Mouse (Mus musculus) testis, adult 2 months (tissue): ENCODE results near the gene Gm20388. TPM values are rescaled to one million over a fixed set of nuclear protein-coding genes. Genes with fewer than 3 reads are reported as not detected.

Source experiments
- H3K27ac ChIP-seq: fragments of 200-500 bp; 2 replicates; pipeline ENCODE4 v1.5.1; 2012; ENCODE audit warnings: low read depth, low read length; ENCODE audit not compliant: control insufficient read depth, insufficient read depth
- H3K27me3 ChIP-seq: fragments of 200-500 bp; 2 replicates; pipeline ENCODE4 v1.6.1; 2012; ENCODE audit warnings: mild to moderate bottlenecking, low read length, moderate library complexity; ENCODE audit not compliant: control insufficient read depth, insufficient read depth
- H3K36me3 ChIP-seq: fragments of 200-500 bp; 2 replicates; pipeline ENCODE4 v1.6.1; 2012; ENCODE audit warnings: mild to moderate bottlenecking, low read length; ENCODE audit not compliant: control insufficient read depth, insufficient read depth
- H3K4me1 ChIP-seq: fragments of 200-500 bp; 2 replicates; pipeline ENCODE4 v1.6.1; 2012; ENCODE audit warnings: low read length; ENCODE audit not compliant: control insufficient read depth, insufficient read depth
- H3K4me3 ChIP-seq: fragments of 200-500 bp; 2 replicates; pipeline ENCODE4 v1.5.1; 2012; ENCODE audit warnings: low read depth, mild to moderate bottlenecking, low read length, moderate library complexity, mixed read lengths; ENCODE audit not compliant: control insufficient read depth
- CTCF ChIP-seq: fragments of 200-500 bp; IDR thresholded peaks from 2 replicates; pipeline ENCODE4 v1.5.1; 2012; ENCODE audit warnings: low read depth, mild to moderate bottlenecking, inconsistent platforms, low read length, moderate library complexity; ENCODE audit not compliant: control insufficient read depth, insufficient read depth, insufficient replicate concordance
- POLR2A ChIP-seq: fragments of 200-500 bp; IDR thresholded peaks from 2 replicates; pipeline ENCODE4 v1.6.1; 2012; ENCODE audit warnings: low read depth, mild to moderate bottlenecking, inconsistent platforms, low read length, moderate library complexity; ENCODE audit not compliant: control insufficient read depth
- polyA plus RNA-seq: library from polyadenylated mRNA; depleted of rRNA; stranded (reverse); fragments of >200 nt; gene quantifications from 2 replicates; pipeline ENCODE4 v1.2.3, GENCODE M21; 2012

Gm20388 gene
- polyA plus RNA-seq, 1 experiment = 5.6 TPM

DNA sequence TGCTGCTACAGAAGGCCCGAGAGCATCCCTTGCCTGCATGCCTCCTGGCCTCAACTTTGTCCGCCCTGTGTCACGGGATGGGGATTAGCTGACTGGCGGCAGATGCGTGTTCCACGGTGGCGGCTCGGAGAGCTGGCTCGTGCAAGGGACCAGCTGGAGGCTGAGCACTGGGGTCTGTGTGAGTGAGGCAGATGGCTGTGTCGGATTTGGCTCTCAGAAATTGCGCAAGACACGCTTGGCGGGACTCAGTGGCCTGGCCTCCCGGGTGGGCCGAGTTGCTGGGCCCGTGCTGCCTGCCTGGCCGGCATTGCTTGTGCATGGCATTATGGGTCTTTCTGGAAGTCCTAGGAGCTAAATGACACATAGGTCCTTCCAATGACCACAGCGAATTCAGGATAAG, 398.7 kb downstream of the Gm20388 start:
- no peak overlapping the region for H3K27ac ChIP-seq
- no peaks in the 10 kb centered on the region for H3K4me1 ChIP-seq
- no peaks in the 10 kb centered on the region for H3K27me3 ChIP-seq
- TF ChIP-seq POLR2A (no peak), CTCF (no peak)
- no peaks in the 10 kb centered on the region for H3K36me3 ChIP-seq
- no peak overlapping the region for H3K4me3 ChIP-seq

DNA sequence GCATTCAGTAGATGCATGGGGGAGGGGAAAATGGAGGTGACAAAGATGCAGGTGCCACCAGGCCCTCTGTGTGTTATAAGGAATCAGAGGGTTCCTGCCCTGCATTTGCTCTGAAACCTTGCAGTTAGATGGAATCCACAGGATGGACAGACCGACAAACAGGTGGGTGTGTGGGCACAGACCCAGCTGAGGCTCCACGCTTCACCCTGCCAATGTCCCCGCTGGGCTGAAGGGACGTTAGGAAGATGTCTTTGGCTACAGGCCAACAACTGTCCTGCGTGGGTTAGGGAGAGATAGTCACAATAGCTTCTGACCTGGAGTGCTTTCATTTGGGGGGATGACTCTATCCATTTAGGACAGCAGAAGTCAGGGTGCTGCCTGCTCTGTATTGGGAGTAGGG, 399.4 kb downstream of the Gm20388 start:
- no peak for TF ChIP-seq POLR2A
- no peak for TF ChIP-seq CTCF
- Histone ChIP-seq H3K36me3 (no peaks in the 10 kb centered on the region), H3K27me3 (no peaks in the 10 kb centered on the region), H3K4me1 (no peaks in the 10 kb centered on the region), H3K4me3 (no peak overlapping the region), H3K27ac (no peak overlapping the region)

DNA sequence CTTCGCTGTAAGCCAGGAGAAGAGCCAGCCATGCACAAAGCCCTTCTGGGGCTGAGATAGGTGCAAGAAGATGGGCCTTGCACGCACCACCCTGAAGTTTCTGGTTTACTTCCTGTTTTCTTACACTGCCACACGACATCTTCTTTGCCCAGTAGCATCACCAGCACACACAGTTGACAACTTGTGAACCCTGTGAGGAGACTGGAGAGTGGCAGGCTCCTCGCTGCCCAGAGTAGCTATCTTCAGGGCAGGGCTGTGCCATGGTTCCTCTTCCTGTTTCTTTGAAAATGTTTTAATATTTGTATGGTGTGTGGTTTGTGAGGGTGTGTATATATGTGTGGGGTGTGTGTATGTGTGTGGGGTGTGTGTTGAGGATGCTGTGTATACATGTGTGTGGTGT, 401.8 kb downstream of the Gm20388 start:
- TF ChIP-seq POLR2A (no peak), CTCF (no peak)
- no peak overlapping the region for H3K27ac ChIP-seq
- no peaks in the 10 kb centered on the region for H3K4me1 ChIP-seq
- H3K27me3 ChIP-seq = no peaks in the 10 kb centered on the region
- H3K36me3 ChIP-seq = no peaks in the 10 kb centered on the region
- no peak overlapping the region for H3K4me3 ChIP-seq

DNA sequence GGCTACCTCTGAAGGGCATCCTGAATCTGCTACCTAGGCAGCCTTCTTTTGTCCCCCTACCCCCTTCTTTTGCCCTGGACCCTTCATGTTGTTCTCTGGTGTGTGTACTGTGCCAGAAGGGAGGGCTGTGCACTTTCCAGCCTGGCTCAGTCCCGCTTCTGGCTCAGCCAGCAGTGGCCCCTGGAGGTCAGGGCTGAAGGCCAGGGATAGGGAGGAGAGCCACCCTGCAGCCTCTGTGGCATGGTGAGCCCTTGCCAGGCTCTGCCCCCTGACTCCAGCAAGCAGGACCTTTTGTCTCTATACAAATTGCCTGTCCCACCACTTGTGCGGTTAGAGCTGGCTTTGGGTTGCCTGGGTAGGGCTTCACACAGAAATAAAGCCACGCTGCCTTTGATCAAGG, 403.0 kb downstream of the Gm20388 start:
- Histone ChIP-seq H3K4me1 (no peaks in the 10 kb centered on the region), H3K4me3 (no peak overlapping the region), H3K36me3 (no peaks in the 10 kb centered on the region), H3K27ac (no peak overlapping the region), H3K27me3 (no peaks in the 10 kb centered on the region)
- TF ChIP-seq CTCF (no peak), POLR2A (no peak)

DNA sequence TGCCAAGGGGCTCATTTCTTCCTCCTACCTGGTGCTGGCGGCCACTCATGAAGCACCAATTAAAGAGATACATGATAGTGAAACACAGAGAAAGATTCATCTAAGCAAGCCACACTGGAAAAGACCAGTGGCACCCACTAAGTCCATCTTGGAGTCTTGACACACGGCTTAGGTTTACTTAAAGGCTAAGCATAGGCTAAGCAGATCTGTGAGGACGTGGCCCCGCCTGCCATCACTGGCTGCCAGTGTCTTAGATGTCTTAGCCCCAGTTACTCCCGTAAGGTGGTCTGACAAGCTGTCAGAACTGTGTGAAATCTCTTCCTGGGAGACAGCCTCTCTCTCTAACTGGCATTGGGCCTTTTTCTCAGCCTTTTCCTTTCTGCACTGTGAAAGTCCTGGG, 404.3 kb downstream of the Gm20388 start:
- Histone ChIP-seq H3K4me3 (no peak overlapping the region), H3K27me3 (no peaks in the 10 kb centered on the region), H3K4me1 (peaks cover 3% of the 10 kb centered on the region), H3K27ac (no peak overlapping the region), H3K36me3 (no peaks in the 10 kb centered on the region)
- TF ChIP-seq POLR2A (no peak), CTCF (no peak)

DNA sequence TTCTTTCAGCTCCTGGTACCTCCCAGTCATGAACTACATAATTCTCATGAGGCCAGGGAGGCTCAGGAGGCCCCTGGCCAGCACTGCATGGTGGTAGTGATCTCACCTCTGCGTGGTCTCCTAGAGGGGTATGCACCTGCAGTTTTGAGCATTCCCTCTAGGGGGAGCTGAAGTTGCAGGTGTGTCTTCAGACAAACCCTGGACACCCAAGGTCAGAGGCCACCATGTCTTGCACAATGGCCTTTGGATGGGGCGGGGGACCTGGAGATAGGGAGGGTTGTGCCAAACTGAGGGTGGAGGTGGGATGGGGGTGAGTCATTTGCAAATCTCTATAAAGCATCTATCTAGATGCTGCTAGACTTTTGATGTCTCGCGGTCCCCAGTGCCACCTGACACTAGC, 405.0 kb downstream of the Gm20388 start:
- TF ChIP-seq CTCF (peak; percentile 62; the same call in 1 of the 2 replicates), POLR2A (no peak)
- H3K4me3 ChIP-seq = no peak overlapping the region
- H3K4me1 ChIP-seq = peaks cover 3% of the 10 kb centered on the region
- no peaks in the 10 kb centered on the region for H3K27me3 ChIP-seq
- no peaks in the 10 kb centered on the region for H3K36me3 ChIP-seq
- H3K27ac ChIP-seq = no peak overlapping the region

DNA sequence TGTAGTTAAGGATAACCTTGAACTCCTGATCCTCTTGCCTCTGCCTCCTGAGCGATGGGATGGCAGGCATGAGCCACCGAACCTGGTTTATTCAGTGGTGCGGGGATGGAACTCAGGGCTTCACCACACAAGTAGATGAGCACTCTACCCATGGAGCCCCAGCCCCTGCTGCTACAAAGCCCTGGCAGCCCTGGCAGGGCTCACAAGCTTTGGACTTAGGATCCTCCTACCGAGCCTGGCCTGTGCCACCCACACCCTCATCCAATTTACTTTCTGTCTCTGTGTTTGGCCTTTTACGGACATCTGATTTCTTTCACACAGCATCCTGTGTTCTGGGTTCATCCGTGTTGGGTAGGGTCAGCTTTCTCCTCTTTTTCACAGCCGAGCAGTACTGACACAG, 406.1 kb downstream of the Gm20388 start:
- no peaks in the 10 kb centered on the region for H3K27me3 ChIP-seq

More for the DNA sequence above, 406.1 kb downstream of the Gm20388 start:
- H3K4me3 ChIP-seq = no peak overlapping the region
- H3K4me1 ChIP-seq = peaks cover 3% of the 10 kb centered on the region
- H3K36me3 ChIP-seq = no peaks in the 10 kb centered on the region
- no peak for TF ChIP-seq POLR2A
- TF ChIP-seq CTCF = no peak
- H3K27ac ChIP-seq = no peak overlapping the region
